Mouse (Mus musculus): ENCODE results near the gene Pigb.

DNA sequence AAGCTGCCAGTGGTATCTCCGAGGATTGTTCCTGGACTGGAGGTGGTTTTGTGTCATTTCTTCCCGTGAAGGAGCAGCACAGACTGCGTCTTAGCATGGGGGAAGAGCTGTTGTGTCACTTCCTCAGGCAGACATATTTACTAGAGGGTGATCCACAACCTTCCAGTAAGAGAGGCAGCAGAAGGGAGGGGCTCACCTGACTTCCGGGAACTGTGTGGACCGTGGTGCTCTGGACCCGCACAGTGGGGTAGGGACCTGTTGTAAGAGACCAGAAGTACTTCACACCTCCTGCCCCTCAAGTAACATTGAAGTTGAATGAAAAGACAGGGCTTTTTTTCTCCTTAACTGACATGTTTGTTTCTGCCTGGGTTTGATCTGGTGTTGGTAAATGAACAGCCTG lies 35.1 kb downstream of the Pigb start:
- TF ChIP-seq CTCF (IDR thresholded peaks at IDR 0.05; ENCODE audit: borderline replicate concordance, insufficient read depth, low read depth, low read length) (no peak), POLR2A (IDR thresholded peaks at IDR 0.05; ENCODE audit: borderline replicate concordance, insufficient read depth, low read length) (no peak)

All from cerebellum, adult 2 months (tissue).